Mouse (Mus musculus) neural tube, embryonic 14.5 days (tissue): ENCODE data around the gene Hhipl2. TPM values are rescaled to one million over a fixed set of nuclear protein-coding genes. Genes with fewer than 3 reads are reported as not detected.
"Not testable (repeated sequence)": the region's sequence is repeated elsewhere in the genome, so short reads cannot be mapped to it uniquely, and the experiment has no call there.

Experiments
- ATAC-seq: fragments of 200-750 bp; cut with Nextera tagmentation; 2 replicates; pipeline ENCODE4 v1.8.0; 2017; ENCODE audit warnings: low read depth, mild to moderate bottlenecking, moderate TSS enrichment, moderate library complexity
- H3K27ac ChIP-seq: fragments of 300-500 bp; sonication (generic); 2 replicates; pipeline ENCODE4 v1.5.1; 2014; ENCODE audit warnings: low read depth, mild to moderate bottlenecking, control low read depth, low read length, moderate library complexity, mixed read lengths
- H3K27me3 ChIP-seq: fragments of 300-500 bp; sonication (generic); 2 replicates; pipeline ENCODE4 v1.6.1; 2014; ENCODE audit warnings: low read length; ENCODE audit not compliant: control insufficient read depth, insufficient read depth
- H3K36me3 ChIP-seq: fragments of 300-500 bp; sonication (generic); 2 replicates; pipeline ENCODE4 v1.6.1; 2014; ENCODE audit warnings: low read length, mixed read lengths; ENCODE audit not compliant: control insufficient read depth, insufficient read depth
- H3K4me1 ChIP-seq: fragments of 300-500 bp; sonication (generic); 2 replicates; pipeline ENCODE4 v1.6.1; 2014; ENCODE audit warnings: low read length; ENCODE audit not compliant: control insufficient read depth, insufficient read depth
- H3K4me2 ChIP-seq: fragments of 300-500 bp; sonication (generic); 2 replicates; pipeline ENCODE4 v1.6.1; 2014; ENCODE audit warnings: mild to moderate bottlenecking, low read depth, low read length, control low read depth
- H3K4me3 ChIP-seq: fragments of 300-500 bp; sonication (generic); 2 replicates; pipeline ENCODE4 v1.5.1; 2014; ENCODE audit warnings: low read depth, low read length, control low read depth, mixed read lengths
- H3K9ac ChIP-seq: fragments of 300-500 bp; sonication (generic); replicated peaks from 2 replicates; pipeline ENCODE4 v1.6.1; 2014; ENCODE audit warnings: low read depth, mild to moderate bottlenecking, control low read depth, low read length, mixed read lengths
- H3K9me3 ChIP-seq: fragments of 300-500 bp; sonication (generic); 2 replicates; pipeline ENCODE4 v1.6.1; 2016; ENCODE audit warnings: low read length; ENCODE audit not compliant: control insufficient read depth
- WGBS: fragments of 180-500 bp; shearing (Covaris S2); extraction: QIAGEN DNeasy Blood & Tissue Kit; methylation state at CpG from one replicate; pipeline ENCODE4 v1.1.7; 2014; 5-methylcytosine and 5-hydroxymethylcytosine counted together
- polyA plus RNA-seq: library from polyadenylated mRNA; unstranded; fragments of >200 nt; fragmentation: Nextera tagmentation; extraction: Ambion mirVana; gene quantifications from 2 replicates; pipeline ENCODE4 v1.2.1, GENCODE M21; 2014

The Hhipl2 gene
- polyA plus RNA-seq, 1 experiment from 2014 or later = 0.36 TPM

DNA sequence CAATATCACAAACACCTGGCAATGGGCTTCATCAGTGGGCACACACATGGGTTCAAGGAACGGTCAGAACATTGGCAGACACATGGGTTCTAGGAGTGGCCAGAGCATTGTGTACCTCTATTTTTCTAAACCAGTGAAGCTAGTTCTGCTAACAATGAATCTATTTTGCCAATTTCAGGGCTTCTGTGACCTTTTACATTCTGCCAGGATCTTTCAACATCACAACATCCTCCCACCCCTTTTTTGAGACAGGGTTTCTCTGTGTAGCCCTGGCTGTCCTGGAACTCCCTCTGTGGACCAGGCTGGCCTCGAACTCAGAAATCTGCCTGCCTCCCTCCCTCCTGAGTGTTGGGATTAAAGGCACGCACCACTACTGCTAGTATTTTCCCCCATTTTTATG is 30.6 kb upstream of the Hhipl2 start:
- not testable (repeated sequence) for H3K27me3 ChIP-seq, H3K36me3 ChIP-seq, H3K4me2 ChIP-seq, ATAC-seq, H3K27ac ChIP-seq, H3K9ac ChIP-seq, H3K4me1 ChIP-seq, H3K4me3 ChIP-seq, H3K9me3 ChIP-seq
- WGBS = 93% methylated on average over 3 of the region's 3 CpGs

- Histone ChIP-seq H3K9ac (peak within 1 kb of the TSS; percentile 44), H3K36me3 (no peaks in the 10 kb centered on the region), H3K27ac (peak within 1 kb of the TSS; percentile 66), H3K4me1 (peaks cover 6% of the 10 kb centered on the region; the same call in 1 of the 2 replicates), H3K9me3 (no peaks in the 10 kb centered on the region), H3K27me3 (0 out of 2 replicates have a peak, but pooled peaks cover 3% of the 10 kb centered on the region), H3K4me2 (peak within 1 kb of the TSS; percentile 83), H3K4me3 (peak within 1 kb of the TSS; percentile 75)
- ATAC-seq = peak; percentile 100
- WGBS = 6% methylated on average over 44 of the region's 44 CpGs
These were observed 29.3 kb upstream of the Hhipl2 start, which contains the start of gene Taf1a for GRCm38 (mm10) chr1:183388426-183389406. Gene Taf1a, plus strand, starts transcription at chr1:183388981.

DNA sequence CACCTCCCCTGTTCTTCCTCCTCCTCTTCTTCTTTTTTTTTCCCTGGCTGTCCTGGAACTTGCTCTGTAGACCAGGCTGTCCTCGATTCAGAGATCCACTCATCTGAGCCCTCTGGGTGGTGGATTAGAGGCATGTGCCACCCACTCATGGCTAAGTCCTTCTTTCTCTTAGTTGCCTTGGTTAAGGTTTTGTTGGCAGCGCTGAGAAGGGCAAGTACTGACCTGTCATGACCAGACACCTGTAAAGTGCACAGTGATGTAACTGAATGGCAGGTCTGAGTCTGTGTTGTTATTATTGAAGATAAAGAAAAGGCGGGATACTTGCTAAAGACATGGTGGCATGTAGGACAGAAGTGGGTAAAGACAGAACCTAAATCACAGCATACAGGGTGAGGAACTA is 14.6 kb upstream of the Hhipl2 start:
- Histone ChIP-seq H3K36me3 (peaks cover 31% of the 10 kb centered on the region), H3K4me3 (no peak overlapping the region), H3K9me3 (no peaks in the 10 kb centered on the region), H3K27ac (no peak overlapping the region), H3K27me3 (no peaks in the 10 kb centered on the region), H3K9ac (no peak overlapping the region), H3K4me1 (no peaks in the 10 kb centered on the region), H3K4me2 (no peak overlapping the region)
- WGBS = 96% methylated on average over 3 of the region's 3 CpGs
- no peak for ATAC-seq

DNA sequence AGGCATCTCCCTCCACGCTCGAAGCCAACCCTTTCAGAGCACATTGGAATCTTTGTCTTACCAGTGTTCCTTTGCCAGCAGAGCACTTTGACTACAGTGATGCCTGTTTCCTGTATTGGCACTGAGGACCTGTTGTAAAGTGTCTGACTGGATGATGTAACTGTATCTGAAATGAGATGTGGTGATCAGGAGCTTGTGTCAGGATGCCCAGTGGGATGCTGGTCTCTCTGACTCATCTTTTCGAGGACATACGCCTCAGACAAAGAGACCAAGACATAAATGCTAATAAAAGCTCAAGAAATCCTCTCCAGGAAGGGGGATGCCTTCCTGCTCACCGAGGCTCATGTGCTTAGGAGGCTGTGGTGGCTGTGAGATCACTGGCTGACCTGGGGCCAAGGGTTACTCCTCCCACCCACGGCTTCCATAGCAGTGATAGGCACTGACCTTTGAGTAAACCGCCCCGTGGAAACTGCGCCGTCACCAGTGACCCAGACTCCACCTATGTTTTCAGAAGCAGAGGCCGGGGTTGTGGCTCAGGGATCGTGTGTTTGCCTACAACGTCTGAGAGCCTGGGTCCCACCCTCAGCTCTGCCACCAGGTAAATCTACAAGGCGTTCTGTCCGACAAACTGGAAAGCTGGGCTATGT is 3.8 kb upstream of the Hhipl2 start:
- WGBS = 90% methylated on average over 15 of the region's 15 CpGs

DNA sequence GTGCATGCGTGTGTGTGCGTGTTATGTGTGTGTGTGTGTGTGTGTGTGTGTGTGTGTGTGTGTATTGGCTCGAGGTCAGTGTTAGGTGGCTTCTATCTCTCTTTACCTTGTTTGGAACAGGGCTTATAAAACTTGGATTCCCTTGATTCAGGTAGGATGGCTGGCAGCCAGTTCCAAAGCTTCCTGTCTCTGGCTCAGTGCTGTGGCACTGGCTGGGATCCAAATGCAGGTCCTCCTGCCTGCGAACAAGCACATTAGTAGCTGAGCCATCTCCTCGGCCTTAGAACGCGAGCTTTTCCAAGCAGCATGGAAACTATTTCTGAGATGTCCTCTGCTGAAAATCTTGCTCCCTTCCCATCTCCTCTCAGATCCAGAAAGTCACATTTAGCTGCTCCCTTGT is 1.7 kb downstream of the Hhipl2 start:
- H3K9ac ChIP-seq = no peak overlapping the region
- no peaks in the 10 kb centered on the region for H3K27me3 ChIP-seq
- H3K4me1 ChIP-seq = no peaks in the 10 kb centered on the region
- H3K4me2 ChIP-seq = no peak overlapping the region
- no peaks in the 10 kb centered on the region; the same call in 1 of the 2 replicates for H3K9me3 ChIP-seq
- no peak overlapping the region for H3K4me3 ChIP-seq
- no peak overlapping the region for H3K27ac ChIP-seq
- no peaks in the 10 kb centered on the region for H3K36me3 ChIP-seq
- ATAC-seq = no peak
- 91% methylated on average over 7 of the region's 7 CpGs for WGBS

More for the DNA sequence above, 3.8 kb upstream of the Hhipl2 start:
- ATAC-seq = no peak
- peaks cover 15% of the 10 kb centered on the region for H3K36me3 ChIP-seq
- H3K9me3 ChIP-seq = no peaks in the 10 kb centered on the region
- H3K27me3 ChIP-seq = no peaks in the 10 kb centered on the region
- H3K9ac ChIP-seq = no peak overlapping the region
- H3K27ac ChIP-seq = no peak overlapping the region
- H3K4me1 ChIP-seq = no peaks in the 10 kb centered on the region
- no peak overlapping the region for H3K4me2 ChIP-seq
- no peak overlapping the region for H3K4me3 ChIP-seq

GRCm38 (mm10) chr1:183420296-183420695 is 2.3 kb downstream of the Hhipl2 start:
- no peaks in the 10 kb centered on the region; the same call in 1 of the 2 replicates for H3K9me3 ChIP-seq
- H3K27ac ChIP-seq = no peak overlapping the region
- H3K4me1 ChIP-seq = no peaks in the 10 kb centered on the region
- no peaks in the 10 kb centered on the region for H3K36me3 ChIP-seq
- H3K9ac ChIP-seq = no peak overlapping the region
- H3K4me2 ChIP-seq = no peak overlapping the region
- no peak for ATAC-seq
- no peaks in the 10 kb centered on the region for H3K27me3 ChIP-seq
- WGBS = 90% methylated on average over 10 of the region's 10 CpGs
- H3K4me3 ChIP-seq = no peak overlapping the region

DNA sequence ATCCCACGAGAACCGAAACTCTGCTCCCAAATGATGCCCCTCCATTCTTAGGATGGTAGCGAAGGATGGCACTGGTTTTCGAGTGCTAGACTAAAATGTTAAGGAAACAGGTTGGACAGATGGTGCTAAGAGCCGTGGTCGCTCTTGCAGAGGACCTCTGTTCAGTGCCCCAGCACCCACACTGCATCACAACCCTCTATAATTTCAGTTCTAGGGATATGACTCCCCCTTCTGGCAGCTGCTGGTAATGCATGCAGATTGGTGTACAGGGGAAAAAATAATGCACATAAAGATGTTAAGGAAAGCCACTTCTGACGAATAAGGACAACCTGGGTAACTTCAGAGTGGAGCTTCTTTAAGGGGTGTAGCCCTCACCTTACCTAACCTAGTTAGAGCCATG is 6.1 kb downstream of the Hhipl2 start:
- 92% methylated on average over 7 of the region's 7 CpGs for WGBS
- H3K4me1 ChIP-seq = no peaks in the 10 kb centered on the region

GRCm38 (mm10) chr1:183434918-183435317 is 16.9 kb downstream of the Hhipl2 start:
- H3K4me1 ChIP-seq = no peaks in the 10 kb centered on the region
- H3K9me3 ChIP-seq = no peaks in the 10 kb centered on the region
- no peaks in the 10 kb centered on the region for H3K27me3 ChIP-seq
- no peak for ATAC-seq
- no peak overlapping the region for H3K27ac ChIP-seq
- 91% methylated on average over 9 of the region's 9 CpGs for WGBS
- H3K4me3 ChIP-seq = no peak overlapping the region
- no peaks in the 10 kb centered on the region for H3K36me3 ChIP-seq
- H3K4me2 ChIP-seq = no peak overlapping the region
- H3K9ac ChIP-seq = no peak overlapping the region

More for the DNA sequence above, 6.1 kb downstream of the Hhipl2 start:
- no peak overlapping the region for H3K4me3 ChIP-seq
- H3K4me2 ChIP-seq = no peak overlapping the region
- H3K9me3 ChIP-seq = no peaks in the 10 kb centered on the region; the same call in 1 of the 2 replicates
- no peak for ATAC-seq
- H3K9ac ChIP-seq = no peak overlapping the region
- no peaks in the 10 kb centered on the region for H3K36me3 ChIP-seq
- no peaks in the 10 kb centered on the region for H3K27me3 ChIP-seq
- H3K27ac ChIP-seq = no peak overlapping the region

GRCm38 (mm10) chr1:183439036-183439435 is 21.0 kb downstream of the Hhipl2 start:
- Histone ChIP-seq H3K9ac (no peak overlapping the region; the same call in 1 of the 2 replicates), H3K36me3 (no peaks in the 10 kb centered on the region), H3K4me1 (no peaks in the 10 kb centered on the region), H3K4me3 (no peak overlapping the region), H3K27ac (no peak overlapping the region), H3K4me2 (no peak overlapping the region), H3K27me3 (no peaks in the 10 kb centered on the region), H3K9me3 (no peaks in the 10 kb centered on the region)
- WGBS = 33% methylated on average over 22 of the region's 22 CpGs
- ATAC-seq = no peak
